Mouse (Mus musculus): ENCODE measurements around the gene Cyp4f39.

DNA sequence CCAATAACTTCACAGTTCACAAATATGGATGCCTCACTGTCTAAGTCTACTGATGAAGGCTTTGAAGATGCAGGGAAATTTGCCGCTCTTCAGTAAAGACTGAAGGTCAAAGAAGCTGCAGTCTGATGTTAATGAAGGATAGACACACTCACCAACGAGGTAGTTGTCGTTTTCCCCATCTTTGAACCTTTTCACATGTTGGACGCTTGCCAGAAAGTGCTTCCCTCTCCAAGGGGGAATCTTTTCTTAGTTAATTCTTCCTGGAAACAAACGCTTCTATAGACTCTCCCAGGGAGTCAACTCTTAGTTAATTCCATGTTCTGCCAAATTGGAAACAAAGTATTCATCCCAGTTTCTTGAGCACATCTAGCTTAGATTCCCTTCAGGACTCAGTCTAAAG is 63.6 kb downstream of the Cyp4f39 start:
- TF ChIP-seq ELF1 (IDR thresholded peaks at IDR 0.05; ENCODE audit: low read depth, low read length) (no peak), CTCF (IDR thresholded peaks at IDR 0.05 in 2 of 3, conservative IDR thresholded peaks at IDR 0.05 in 1 of 3; ENCODE audit: control insufficient read depth in 1 of 3, insufficient read depth in 1 of 3, low read depth in 2 of 3, low read length in 3 of 3, poor library complexity in 1 of 3, severe bottlenecking in 1 of 3) (no peak), UBTF (IDR thresholded peaks at IDR 0.05; ENCODE audit: borderline replicate concordance, insufficient read depth, low read depth, low read length) (no peak), GABPA (IDR thresholded peaks at IDR 0.05; ENCODE audit: low read depth, low read length) (no peak), CHD2 (IDR thresholded peaks at IDR 0.05; ENCODE audit: low read length) (no peak), GATA1 (IDR thresholded peaks at IDR 0.05; ENCODE audit: low read depth, low read length) (no peak), CHD1 (IDR thresholded peaks at IDR 0.05; ENCODE audit: low read depth, low read length) (no peak), MAZ (IDR thresholded peaks at IDR 0.05; ENCODE audit: low read depth, low read length) (no peak), JUND (IDR thresholded peaks at IDR 0.05; ENCODE audit: low read depth, low read length) (no peak), EP300 (IDR thresholded peaks at IDR 0.05; ENCODE audit: low read depth in 1 of 2, low read length in 2 of 2) (no peak), SIN3A (IDR thresholded peaks at IDR 0.05; ENCODE audit: low read length) (no peak), MXI1 (IDR thresholded peaks at IDR 0.05; ENCODE audit: low read depth, low read length) (no peak), POLR2A (IDR thresholded peaks at IDR 0.05; ENCODE audit: control insufficient read depth in 1 of 2, insufficient read depth in 1 of 2, low read depth in 1 of 2, low read length in 2 of 2, poor library complexity in 1 of 2) (no peak)

Data from MEL (cell line).